Mouse (Mus musculus) Patski (cell line): Measurements from ENCODE around the gene Ube2f. TPM values are rescaled to one million over a fixed set of nuclear protein-coding genes. Genes with fewer than 3 reads are reported as not detected.

Experiments
- ATAC-seq: fragments of 100-300 bp; one replicate; pipeline ENCODE4 v1.8.0; 2021
- CTCF ChIA-PET: fragments of 350-600 bp; sonication (Branson Sonifier 250); formaldehyde crosslinking; loops from one replicate; lab custom pipeline; 2022; ENCODE audit warnings: inconsistent platforms; lab: Charles Lee
- POLR2A ChIA-PET: fragments of 350-600 bp; sonication (Branson Sonifier 250); formaldehyde crosslinking; loops from one replicate; lab custom pipeline; 2022; ENCODE audit warnings: antibody characterized with exemption, inconsistent platforms; lab: Charles Lee
- DNase-seq: peaks from one replicate; pipeline ENCODE4 v3.0.0-alpha.2; 2011; ENCODE audit warnings: low read depth, low spot score
- H3K27me3 ChIP-seq: fragments of 371-371 bp; one replicate; pipeline ENCODE4 v1.5.1; 2021
- CTCF ChIP-seq: fragments of 100-300 bp; IDR thresholded peaks from one replicate; pipeline ENCODE4 v1.5.1; 2021
- in situ Hi-C: fragments of 300-500 bp; cut with MboI; formaldehyde crosslinking; loops from 3 replicates; pipeline ENCODE4 v1.11.1; 2018; ENCODE audit warnings: low pct_unique_long_range_greater_than_20kb, mixed read lengths
- polyA plus RNA-seq: library from polyadenylated mRNA; unstranded; gene quantifications from one replicate; pipeline ENCODE4 v1.2.3, GENCODE M21; 2021

Gene Ube2f
- polyA plus RNA-seq, 1 experiment from 2014 or later = 94.5 TPM

- no peak for ATAC-seq
- ChIA-PET CTCF (interaction anchor here (0.9 to 1.2 kb wide), 2 partner anchors 17 to 55 kb away, joined by 3 to 4 read pairs; no protein-coding TSS in a partner anchor), POLR2A (no interaction called here)
- no peaks in the 10 kb centered on the region for H3K27me3 ChIP-seq
- no peak for TF ChIP-seq CTCF
- in situ Hi-C loops = no loop called here
- no peak for DNase-seq
These were observed 14.7 kb upstream of the Ube2f start for GRCm38 (mm10) chr1:91235395-91235794.

DNA sequence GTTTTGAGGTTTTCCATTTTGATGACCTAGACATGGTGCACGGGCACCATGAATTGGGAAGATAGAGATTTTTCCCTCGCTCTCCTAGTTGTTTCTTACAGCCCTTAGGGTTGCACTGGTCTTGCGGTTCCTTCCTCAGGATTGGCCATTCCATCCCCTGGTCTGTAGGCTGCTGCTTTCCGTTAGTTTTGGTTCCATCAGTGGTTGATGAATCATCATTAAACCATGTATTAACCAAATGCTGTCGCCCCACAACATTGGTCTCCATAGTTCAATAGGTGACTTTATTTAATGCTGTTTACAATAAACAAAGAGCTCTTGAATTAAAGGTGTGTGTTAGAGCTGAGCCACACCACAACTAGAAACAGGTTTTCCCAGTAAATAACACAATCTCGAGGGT, 12.4 kb upstream of the Ube2f start:
- TF ChIP-seq CTCF = no peak
- in situ Hi-C loops = no loop called here
- no peak for DNase-seq
- CTCF ChIA-PET = interaction anchor here (1.4 to 1.8 kb wide), 2 partner anchors 7 to 28 kb away, joined by 3 to 5 read pairs; no protein-coding TSS in a partner anchor
- no peaks in the 10 kb centered on the region for H3K27me3 ChIP-seq
- no peak for ATAC-seq
- POLR2A ChIA-PET = no interaction called here

DNA sequence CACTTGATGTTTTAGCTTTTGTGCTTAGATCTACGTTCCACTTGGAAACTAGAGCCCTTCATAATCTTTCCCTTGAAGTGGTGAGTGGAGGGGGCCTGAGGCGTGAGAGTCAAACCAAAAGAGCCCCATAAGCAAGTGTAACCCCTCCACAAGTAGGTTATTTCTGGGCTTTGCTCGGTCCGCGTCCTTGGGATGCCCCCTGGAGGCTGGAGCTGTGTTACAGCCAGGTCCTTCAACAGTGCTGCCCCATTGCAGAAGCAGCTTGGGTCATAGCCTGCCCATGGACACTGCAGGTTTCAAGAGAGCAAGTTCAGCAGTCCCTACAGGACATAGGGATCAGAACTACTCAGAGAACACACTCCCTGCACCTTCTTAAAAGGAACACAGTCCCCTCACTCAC, 11.0 kb upstream of the Ube2f start:
- ATAC-seq (no peak), DNase-seq (no peak)
- ChIA-PET CTCF (interaction anchor here (0.8 to 1.9 kb wide), 8 partner anchors 9 to 63 kb away, joined by 3 to 12 read pairs (median 3); partner anchors contain the start of gene Ramp1), POLR2A (interaction anchor here (0.5 kb wide), 1 partner anchor 597 kb away, joined by 4 read pairs; no protein-coding TSS in a partner anchor)
- in situ Hi-C loops = no loop called here
- no peaks in the 10 kb centered on the region for H3K27me3 ChIP-seq
- peak; percentile 71 for TF ChIP-seq CTCF

DNA sequence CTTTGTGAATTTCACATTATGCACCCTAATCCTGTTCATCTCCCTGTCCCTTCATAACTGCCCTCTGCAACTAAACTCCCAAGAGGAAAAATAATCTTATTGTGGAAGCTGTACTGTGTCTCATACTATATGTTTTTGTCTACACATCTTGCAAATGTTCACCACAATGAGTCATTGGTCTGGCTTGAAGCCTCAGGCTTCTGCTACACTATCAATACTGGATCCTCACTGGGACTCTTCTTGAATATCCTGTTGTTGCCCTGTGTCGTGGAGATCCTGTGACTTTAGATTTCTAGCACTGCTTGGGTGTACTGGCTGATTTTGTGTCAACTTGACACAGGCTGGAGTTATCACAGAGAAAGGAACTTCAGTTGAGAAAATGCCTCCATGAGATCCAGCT, 10.3 kb upstream of the Ube2f start:
- ATAC-seq (no peak), DNase-seq (no peak)
- H3K27me3 ChIP-seq = no peaks in the 10 kb centered on the region
- ChIA-PET POLR2A (no interaction called here), CTCF (interaction anchor here (0.8 to 1.9 kb wide), 6 partner anchors 20 to 64 kb away, joined by 3 to 12 read pairs (median 3); partner anchors contain the start of gene Ramp1)
- in situ Hi-C loops = loop anchor here (5.0 to 10.0 kb wide), 2 partner anchors 57 to 265 kb away; no protein-coding TSS in a partner anchor
- TF ChIP-seq CTCF = no peak

DNA sequence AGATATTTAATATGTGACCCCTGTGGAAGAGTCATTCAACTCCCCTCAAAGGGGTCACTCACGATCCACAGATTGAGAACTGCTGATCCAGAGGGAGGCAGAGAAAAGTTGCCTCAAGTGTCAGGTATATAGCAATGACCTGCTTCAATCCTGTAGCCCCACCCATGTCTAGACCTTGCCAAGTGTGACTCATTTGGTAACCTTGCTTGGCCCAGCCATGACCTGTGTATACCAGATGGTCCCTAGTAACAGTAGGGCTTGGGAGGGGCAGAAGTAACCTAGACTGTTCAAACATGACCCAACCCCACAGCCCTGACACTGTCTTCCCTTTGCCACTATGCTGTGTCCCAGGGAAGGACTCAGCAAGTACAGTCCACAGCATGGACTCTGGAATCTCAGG, 9.4 kb upstream of the Ube2f start:
- no peak for TF ChIP-seq CTCF
- H3K27me3 ChIP-seq = no peaks in the 10 kb centered on the region
- no peak for DNase-seq
- in situ Hi-C loops = loop anchor here (5.0 to 10.0 kb wide), 2 partner anchors 58 to 266 kb away; no protein-coding TSS in a partner anchor
- CTCF ChIA-PET = no interaction called here
- POLR2A ChIA-PET = no interaction called here
- no peak for ATAC-seq

DNA sequence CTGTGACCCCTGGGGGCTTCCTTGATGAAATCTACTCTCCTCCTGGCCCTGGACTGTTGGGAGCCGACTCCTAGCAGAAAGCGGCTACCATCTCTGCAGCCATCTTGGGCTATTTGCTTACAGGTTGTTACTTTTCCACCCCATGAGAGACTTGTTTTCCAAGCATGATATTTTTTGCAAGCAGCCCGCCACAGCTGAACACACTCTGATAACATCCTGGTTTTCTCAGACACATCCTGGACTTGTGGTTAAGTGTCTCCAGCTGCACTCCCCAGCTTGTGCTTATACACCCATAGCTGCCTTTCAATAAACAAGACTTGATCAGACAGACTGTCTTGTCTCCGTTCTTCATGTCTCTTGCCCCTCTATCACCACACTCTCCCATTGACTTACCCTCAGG, 8.9 kb upstream of the Ube2f start:
- in situ Hi-C loops = loop anchor here (5.0 to 10.0 kb wide), 2 partner anchors 59 to 266 kb away; no protein-coding TSS in a partner anchor
- ChIA-PET CTCF (no interaction called here), POLR2A (no interaction called here)
- H3K27me3 ChIP-seq = no peaks in the 10 kb centered on the region
- ATAC-seq (no peak), DNase-seq (no peak)
- TF ChIP-seq CTCF = no peak

DNA sequence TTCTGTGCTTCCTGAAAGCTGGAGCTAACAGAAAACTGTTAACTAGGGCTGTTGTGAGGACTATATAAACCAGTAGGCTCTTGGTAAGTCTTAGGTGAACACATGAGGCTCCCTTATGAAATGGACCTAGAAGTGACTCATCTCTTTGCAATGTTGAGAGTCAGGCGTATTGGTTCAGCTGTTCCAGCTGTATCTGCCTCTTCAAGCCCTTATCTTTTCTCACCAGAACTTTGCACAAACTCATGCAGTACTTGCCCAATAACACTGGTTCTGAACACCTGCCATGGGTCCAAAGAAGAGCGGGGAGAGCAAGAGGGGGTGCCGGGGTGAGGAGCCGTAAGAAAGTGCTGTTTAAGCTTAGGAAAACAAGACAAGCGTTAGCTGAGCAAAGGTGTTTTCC, 1.9 kb upstream of the Ube2f start:
- in situ Hi-C loops = loop anchor here (10.0 kb wide), 1 partner anchor 273 kb away; no protein-coding TSS in a partner anchor

GRCm38 (mm10) chr1:91248970-91249369, 1.1 kb upstream of the Ube2f start:
- no peak for ATAC-seq
- TF ChIP-seq CTCF = no peak
- no peaks in the 10 kb centered on the region for H3K27me3 ChIP-seq
- POLR2A ChIA-PET = interaction anchor here (0.7 to 3.5 kb wide), 4 partner anchors 33 to 54 kb away, joined by 3 to 14 read pairs (median 4); partner anchors contain the start of gene Scly
- CTCF ChIA-PET = interaction anchor here (0.7 to 1.4 kb wide), 3 partner anchors 9 to 80 kb away, joined by 3 to 4 read pairs (median 3); no protein-coding TSS in a partner anchor
- in situ Hi-C loops = loop anchor here (10.0 kb wide), 1 partner anchor 274 kb away; no protein-coding TSS in a partner anchor
- no peak for DNase-seq

More for the DNA sequence above, 1.9 kb upstream of the Ube2f start:
- no peaks in the 10 kb centered on the region for H3K27me3 ChIP-seq
- no peak for TF ChIP-seq CTCF
- POLR2A ChIA-PET = interaction anchor here (0.8 kb wide), 1 partner anchor 72 kb away, joined by 4 read pairs; no protein-coding TSS in a partner anchor
- ATAC-seq (no peak), DNase-seq (no peak)
- CTCF ChIA-PET = interaction anchor here (1.4 kb wide), 1 partner anchor 79 kb away, joined by 3 read pairs; no protein-coding TSS in a partner anchor

DNA sequence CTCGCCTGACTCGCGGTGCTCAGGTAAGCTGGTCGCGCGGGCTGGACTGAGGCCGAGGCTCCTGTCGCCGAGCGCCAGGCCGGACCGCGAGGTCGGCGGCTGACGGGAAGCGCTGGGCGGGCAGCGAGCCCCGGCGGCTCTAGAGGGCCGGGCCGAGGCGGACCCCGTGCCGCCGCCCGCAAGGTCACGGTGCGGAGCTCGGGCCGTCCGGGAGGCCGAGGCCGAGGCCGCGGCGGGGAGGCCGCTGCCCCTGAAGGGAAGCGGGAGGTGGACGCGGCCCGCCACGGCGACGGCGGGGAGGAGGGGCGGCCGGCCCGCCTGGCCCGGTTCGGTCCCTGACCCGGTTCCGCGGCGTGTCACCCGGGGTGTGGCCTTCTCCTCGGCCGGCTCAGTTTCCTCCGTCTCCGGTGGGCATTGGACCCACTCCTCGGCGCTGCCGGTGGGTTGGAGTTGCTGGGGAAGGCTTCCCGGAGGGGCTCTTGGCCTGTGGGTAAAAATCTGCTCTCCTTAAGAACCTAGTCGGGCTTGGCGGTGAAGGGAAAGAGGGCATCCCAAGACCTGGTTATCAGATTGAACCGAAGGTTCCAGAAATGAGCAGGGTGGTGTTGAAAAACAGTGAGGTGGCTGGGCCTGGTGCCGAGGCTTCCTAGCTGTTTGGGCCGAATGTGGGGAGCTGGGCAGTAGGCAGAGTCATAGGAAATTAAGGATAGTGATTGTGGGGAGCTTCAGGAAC, 477 bp downstream of the Ube2f start:
- ATAC-seq (peak; percentile 14), DNase-seq (no peak)
- ChIA-PET CTCF (interaction anchor here (1.9 kb wide), 1 partner anchor 13 kb away, joined by 8 read pairs; no protein-coding TSS in a partner anchor), POLR2A (interaction anchor here (0.9 to 3.5 kb wide), 8 partner anchors 12 to 193 kb away, joined by 3 to 14 read pairs (median 4); no protein-coding TSS in a partner anchor)
- in situ Hi-C loops = loop anchor here (5.0 kb wide), 1 partner anchor 42 kb away; no protein-coding TSS in a partner anchor
- no peak for TF ChIP-seq CTCF
- no peaks in the 10 kb centered on the region for H3K27me3 ChIP-seq

GRCm38 (mm10) chr1:91251148-91251650, 1.1 kb downstream of the Ube2f start:
- ATAC-seq (no peak), DNase-seq (no peak)
- no peaks in the 10 kb centered on the region for H3K27me3 ChIP-seq
- in situ Hi-C loops = loop anchor here (5.0 kb wide), 1 partner anchor 41 kb away; no protein-coding TSS in a partner anchor
- ChIA-PET POLR2A (interaction anchor here (0.5 to 3.5 kb wide), 6 partner anchors 11 to 161 kb away, joined by 3 to 14 read pairs (median 4); no protein-coding TSS in a partner anchor), CTCF (interaction anchor here (0.7 to 1.9 kb wide), 3 partner anchors 12 to 52 kb away, joined by 3 to 8 read pairs (median 3); no protein-coding TSS in a partner anchor)
- no peak for TF ChIP-seq CTCF
